Mouse (Mus musculus) myocyte (in vitro differentiated cells): ENCODE measurements around the gene Prss8. TPM values are rescaled to one million over a fixed set of nuclear protein-coding genes. Genes with fewer than 3 reads are reported as not detected.

ENCODE experiments used
- H3K27me3 ChIP-seq: one replicate; pipeline ENCODE4 v1.6.1; 2011; ENCODE audit not compliant: control insufficient read depth, insufficient read depth, insufficient read length
- H3K36me3 ChIP-seq: one replicate; pipeline ENCODE4 v1.6.1; 2011; ENCODE audit not compliant: control insufficient read depth, insufficient read depth
- H3K4me2 ChIP-seq: one replicate; pipeline ENCODE4 v1.6.1; 2011; ENCODE audit warnings: low read depth, control low read depth
- H3K4me3 ChIP-seq: one replicate; pipeline ENCODE4 v1.5.1; 2011; ENCODE audit warnings: mild to moderate bottlenecking, control low read depth, moderate library complexity
- H3K79me2 ChIP-seq: one replicate; pipeline ENCODE4 v1.6.1; 2011; ENCODE audit not compliant: control insufficient read depth, insufficient read depth
- H3ac ChIP-seq: one replicate; pipeline ENCODE4 v1.6.1; 2011; ENCODE audit not compliant: control insufficient read depth, insufficient read length
- CEBPB ChIP-seq: IDR thresholded peaks from 2 replicates; pipeline ENCODE4 v1.6.1; 2011; ENCODE audit warnings: mild to moderate bottlenecking, moderate library complexity; ENCODE audit not compliant: poor library complexity, insufficient read depth, severe bottlenecking
- E2F4 ChIP-seq: IDR thresholded peaks from one replicate; pipeline ENCODE4 v1.6.1; 2011; ENCODE audit warnings: mild to moderate bottlenecking, control low read depth, moderate library complexity; ENCODE audit not compliant: insufficient read depth
- MAX ChIP-seq: IDR thresholded peaks from one replicate; pipeline ENCODE4 v1.6.1; 2011; ENCODE audit warnings: low read depth, mild to moderate bottlenecking, control low read depth
- MYOD1 ChIP-seq, 3 experiments: IDR thresholded peaks; one replicate each; pipeline ENCODE4 v1.6.1; 2011; ENCODE audit warnings: control low read depth in 2 of 3, low read depth in 2 of 3, mild to moderate bottlenecking in 2 of 3, moderate library complexity in 1 of 3; ENCODE audit not compliant: insufficient read length in 2 of 3, control insufficient read depth in 1 of 3
- MYOG ChIP-seq, 3 experiments: IDR thresholded peaks; one replicate each; pipeline ENCODE4 v1.6.1; 2011; ENCODE audit warnings: control low read depth in 2 of 3, low read depth in 2 of 3, mild to moderate bottlenecking in 2 of 3; ENCODE audit not compliant: insufficient read length in 2 of 3, control insufficient read depth in 1 of 3, insufficient read depth in 1 of 3
- POLR2A ChIP-seq: IDR thresholded peaks from one replicate; pipeline ENCODE4 v1.6.1; 2011; ENCODE audit warnings: low read depth, mild to moderate bottlenecking, control low read depth, moderate library complexity; ENCODE audit not compliant: insufficient read length
- POLR2AphosphoS2 ChIP-seq: IDR thresholded peaks from one replicate; pipeline ENCODE4 v1.6.1; 2011; ENCODE audit warnings: low read depth, control low read depth; ENCODE audit not compliant: insufficient read length
- REST ChIP-seq: IDR thresholded peaks from one replicate; pipeline ENCODE4 v1.6.1; 2011; ENCODE audit warnings: mild to moderate bottlenecking, control low read depth, moderate library complexity; ENCODE audit not compliant: insufficient read depth, insufficient read length
- SRF ChIP-seq: IDR thresholded peaks from one replicate; pipeline ENCODE4 v1.6.1; 2011; ENCODE audit warnings: low read depth; ENCODE audit not compliant: control insufficient read depth, insufficient read length
- TCF12 ChIP-seq: IDR thresholded peaks from one replicate; pipeline ENCODE4 v1.6.1; 2011; ENCODE audit warnings: mild to moderate bottlenecking, control low read depth; ENCODE audit not compliant: poor library complexity, insufficient read depth, severe bottlenecking
- TCF3 ChIP-seq: IDR thresholded peaks from one replicate; pipeline ENCODE4 v1.6.1; 2011; ENCODE audit warnings: low read depth, control low read depth; ENCODE audit not compliant: insufficient read length
- USF1 ChIP-seq: IDR thresholded peaks from one replicate; pipeline ENCODE4 v1.6.1; 2011; ENCODE audit warnings: low read depth, mild to moderate bottlenecking, control low read depth, moderate library complexity
- polyA plus RNA-seq: library from polyadenylated mRNA; unstranded; fragments of >200 nt; fragmentation: generic; extraction: Trizol; gene quantifications from one replicate; pipeline ENCODE4 v1.2.1, GENCODE M21; 2012; ENCODE audit warnings: missing spikeins

Gene Prss8
- polyA plus RNA-seq, 1 experiment: 0.06 TPM

DNA sequence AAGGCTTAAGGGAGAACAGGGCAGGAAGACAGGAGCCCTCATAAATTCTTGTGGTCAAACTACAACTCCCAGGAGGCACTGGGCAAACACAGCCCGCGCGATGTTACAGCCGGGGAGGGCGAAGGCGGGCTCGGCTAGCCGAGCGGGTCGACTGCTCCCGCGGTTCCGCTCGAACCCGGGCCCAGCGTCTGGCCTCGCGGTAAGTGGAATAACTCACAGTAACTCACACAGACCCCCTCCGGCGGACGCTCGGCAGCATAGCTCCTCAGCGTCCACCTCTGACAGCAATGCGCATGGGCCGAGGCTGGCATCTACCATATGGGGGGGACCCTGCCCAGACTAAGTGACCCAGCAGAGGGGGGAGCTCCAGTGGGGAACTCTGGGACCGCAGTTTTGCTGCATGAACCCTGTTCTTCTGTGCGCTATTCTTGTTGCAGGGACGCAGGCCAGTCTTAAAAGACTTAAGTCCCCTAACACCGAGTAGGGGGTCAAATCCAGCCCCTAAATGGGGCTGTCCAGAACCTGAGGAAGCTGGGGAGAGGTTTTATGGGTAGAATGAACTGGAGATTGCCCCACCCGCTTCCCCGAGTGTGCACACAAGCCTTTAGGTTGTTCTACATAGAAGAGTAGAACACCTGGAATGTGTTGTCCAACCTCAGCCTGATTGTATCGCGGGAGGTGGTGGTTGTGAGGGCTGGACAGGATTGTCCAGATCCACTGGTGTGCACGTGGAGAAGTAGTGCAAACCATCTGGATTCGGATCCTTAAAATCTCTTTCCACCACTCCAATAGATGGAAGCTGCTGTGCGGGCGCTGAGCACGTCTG lies 25.7 kb downstream of the Prss8 start, which contains the start of gene Bckdk:
TSS of gene Bckdk (plus strand) at position 112 of the 826 bp plus-strand sequence.
- H3K79me2 ChIP-seq: no peaks in the 10 kb centered on the region
- H3K36me3 ChIP-seq: peaks cover 11% of the 10 kb centered on the region
- TF ChIP-seq TCF3: no peak
- peak; percentile 85 for TF ChIP-seq POLR2A
- no peak for TF ChIP-seq CEBPB
- no peak for TF ChIP-seq USF1
- peak; percentile 84 for TF ChIP-seq POLR2AphosphoS2
- TF ChIP-seq E2F4: peak; percentile 52
- peak in 1 of 3 experiments; percentile 14 for TF ChIP-seq MYOD1 (IDR thresholded peaks at IDR 0.05; ENCODE audit: control insufficient read depth in 1 of 3, insufficient read length in 2 of 3, low read depth in 2 of 3)
- H3ac ChIP-seq: peak within 1 kb of the TSS; percentile 73
- peak within 1 kb of the TSS; percentile 79 for H3K4me3 ChIP-seq
- no peaks in the 10 kb centered on the region for H3K27me3 ChIP-seq
- H3K4me2 ChIP-seq: peak within 1 kb of the TSS; percentile 75

DNA sequence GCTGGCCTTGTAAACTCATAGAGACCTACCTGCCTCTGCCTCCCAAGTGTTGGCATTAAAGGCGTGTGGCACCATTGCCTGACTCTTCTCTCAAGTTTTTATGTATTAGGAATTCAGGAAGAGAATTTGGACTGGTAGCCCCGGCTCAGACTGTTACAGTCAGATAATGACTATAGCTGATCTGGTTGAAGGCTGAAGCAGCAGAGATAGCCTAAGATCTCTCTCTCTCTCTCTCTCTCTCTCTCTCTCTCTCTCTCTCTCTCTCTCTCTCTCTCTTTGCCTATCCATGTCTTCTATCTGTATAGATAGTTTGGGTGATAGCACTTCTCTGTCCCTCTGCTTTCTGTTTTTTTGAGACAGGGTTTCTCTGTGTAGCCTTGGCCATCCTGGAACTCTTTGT lies 28.1 kb downstream of the Prss8 start:
- H3K4me3 ChIP-seq: no peak overlapping the region
- H3K27me3 ChIP-seq: no peaks in the 10 kb centered on the region
- H3K36me3 ChIP-seq: peaks cover 3% of the 10 kb centered on the region
- TF ChIP-seq TCF3 (no peak), MYOD1 (IDR thresholded peaks at IDR 0.05; ENCODE audit: control insufficient read depth in 1 of 3, insufficient read length in 2 of 3, low read depth in 2 of 3) (no peak), SRF (no peak), MYOG (IDR thresholded peaks at IDR 0.05; ENCODE audit: control insufficient read depth in 1 of 3, insufficient read depth in 1 of 3, insufficient read length in 2 of 3, low read depth in 2 of 3) (no peak), CEBPB (no peak), POLR2A (no peak), REST (no peak), E2F4 (no peak), TCF12 (no peak), MAX (no peak)
- no peak overlapping the region for H3ac ChIP-seq
- no peak overlapping the region for H3K4me2 ChIP-seq
- H3K79me2 ChIP-seq: no peaks in the 10 kb centered on the region

DNA sequence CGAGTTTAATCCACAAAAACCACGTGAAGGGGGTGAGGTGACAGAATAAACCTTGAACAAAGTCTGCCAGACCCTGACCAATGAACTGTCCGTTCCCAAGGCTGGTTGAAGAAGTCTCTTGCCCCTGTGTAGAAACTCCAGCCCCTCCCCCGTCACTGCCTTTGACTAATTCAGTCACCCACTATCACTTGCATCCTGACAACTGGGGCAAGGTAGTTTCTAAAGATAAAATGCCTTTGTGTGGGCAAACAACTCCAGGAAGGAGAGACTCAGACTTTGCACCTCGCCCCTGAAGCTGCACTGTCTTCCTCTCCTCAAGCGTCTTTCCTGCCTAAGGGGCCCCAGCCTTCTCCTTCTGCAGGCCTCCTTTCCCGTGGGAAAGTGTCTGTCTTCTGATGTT lies 29.9 kb downstream of the Prss8 start:
- H3K27me3 ChIP-seq: no peaks in the 10 kb centered on the region
- TF ChIP-seq POLR2AphosphoS2 (no peak), REST (no peak), MYOD1 (IDR thresholded peaks at IDR 0.05; ENCODE audit: control insufficient read depth in 1 of 3, insufficient read length in 2 of 3, low read depth in 2 of 3) (no peak), USF1 (no peak)
- no peaks in the 10 kb centered on the region for H3K79me2 ChIP-seq
- H3K36me3 ChIP-seq: no peaks in the 10 kb centered on the region
- no peak overlapping the region for H3K4me3 ChIP-seq
- no peak overlapping the region for H3K4me2 ChIP-seq
- H3ac ChIP-seq: no peak overlapping the region

DNA sequence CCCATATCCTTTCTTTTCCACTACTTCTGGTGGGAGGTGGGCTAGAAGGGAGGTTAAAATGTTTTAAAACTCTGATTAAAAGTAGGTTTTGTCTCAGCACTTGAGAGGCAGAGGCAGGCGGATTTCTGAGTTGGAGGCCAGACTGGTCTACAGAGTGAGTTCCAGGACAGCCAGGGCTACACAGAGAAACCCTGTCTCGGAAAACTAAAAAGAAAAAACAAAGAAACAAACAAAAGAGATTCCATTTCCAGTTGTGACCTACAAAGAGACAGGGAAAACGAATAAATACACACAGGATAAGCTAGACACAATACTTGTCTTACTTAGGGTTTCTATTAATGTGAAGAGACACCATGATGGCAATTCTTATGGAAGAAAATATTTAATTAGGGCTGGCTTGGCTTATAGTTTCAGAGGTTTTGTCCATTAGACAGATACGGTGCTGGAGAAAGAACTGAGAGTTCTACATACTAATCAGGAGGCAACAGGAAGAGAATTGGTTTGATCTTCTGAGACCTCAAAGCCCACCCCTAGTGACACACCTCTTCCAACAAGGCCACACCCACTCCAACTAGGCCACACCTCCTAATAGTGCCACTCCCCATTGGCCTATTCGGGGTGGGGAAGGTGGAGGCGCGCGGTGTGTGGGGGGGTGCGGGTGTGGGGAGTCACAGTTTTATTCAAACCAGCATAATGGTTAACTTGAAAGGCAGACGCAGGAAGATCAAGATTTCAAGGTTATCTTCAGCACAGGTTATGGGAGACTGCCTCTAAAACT lies 31.5 kb downstream of the Prss8 start:
- TF ChIP-seq MAX (no peak), E2F4 (no peak), REST (no peak), TCF3 (no peak), TCF12 (no peak), CEBPB (no peak), POLR2AphosphoS2 (no peak), MYOD1 (IDR thresholded peaks at IDR 0.05; ENCODE audit: control insufficient read depth in 1 of 3, insufficient read length in 2 of 3, low read depth in 2 of 3) (no peak), USF1 (no peak), POLR2A (no peak), MYOG (IDR thresholded peaks at IDR 0.05; ENCODE audit: control insufficient read depth in 1 of 3, insufficient read depth in 1 of 3, insufficient read length in 2 of 3, low read depth in 2 of 3) (no peak), SRF (no peak)
- no peak overlapping the region for H3K4me3 ChIP-seq
- no peaks in the 10 kb centered on the region for H3K27me3 ChIP-seq
- H3K79me2 ChIP-seq: no peaks in the 10 kb centered on the region
- H3K36me3 ChIP-seq: no peaks in the 10 kb centered on the region
- H3ac ChIP-seq: no peak overlapping the region
- no peak overlapping the region for H3K4me2 ChIP-seq
